Mouse (Mus musculus) urinary bladder, postnatal 36 days (tissue): ENCODE measurements at regions not wholly inside any gene's neighbourhood (a gene's known extent, or its start where the extent isn't known, plus 50 kb on each side); places are given as distances from the start of the nearest gene placed in this dataset.
"Not testable (repeated sequence)": the region's sequence is repeated elsewhere in the genome, so short reads cannot be mapped to it uniquely, and the experiment has no call there.

Experiments
- DNase-seq, 2 experiments: peaks; one replicate each; pipeline ENCODE4 v3.0.0; 2022; ENCODE audit warnings: low spot score in 2 of 2, mixed read lengths in 1 of 2

DNA sequence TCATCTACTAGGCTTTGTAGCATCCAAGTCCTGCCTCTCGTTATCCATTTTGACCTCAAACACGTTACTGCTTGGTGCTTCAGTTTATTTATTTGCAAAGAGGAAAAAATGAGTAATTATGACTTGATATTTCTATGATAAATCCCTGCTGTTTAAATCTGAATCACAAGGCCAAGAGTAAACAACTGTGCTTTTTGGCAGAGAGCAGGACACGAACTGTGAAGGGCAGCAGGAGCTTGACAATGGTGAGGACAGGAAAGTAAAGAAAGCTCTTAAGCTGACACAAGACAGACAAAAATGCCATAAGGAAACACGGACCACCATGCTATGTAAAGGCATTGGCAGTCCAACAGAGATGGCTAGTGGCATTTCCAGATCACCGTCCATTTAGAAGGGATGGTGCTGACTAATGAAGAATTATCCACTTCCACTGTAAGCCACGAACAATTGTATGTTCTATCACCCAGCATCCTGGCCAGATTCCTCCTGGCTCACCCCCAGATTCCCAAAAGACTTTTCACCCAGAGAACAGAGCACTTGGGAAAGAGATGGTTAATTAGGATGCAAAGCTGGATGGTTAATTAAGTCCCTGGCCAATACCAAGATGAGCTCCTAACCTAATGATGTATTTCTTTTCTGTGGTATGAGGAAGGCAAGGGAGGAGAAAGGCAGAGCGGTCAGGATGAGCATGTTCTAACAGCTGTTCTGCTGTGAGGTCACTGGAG is 476.1 kb upstream of the Cdh5 start:
- DNase-seq: no peak

DNA sequence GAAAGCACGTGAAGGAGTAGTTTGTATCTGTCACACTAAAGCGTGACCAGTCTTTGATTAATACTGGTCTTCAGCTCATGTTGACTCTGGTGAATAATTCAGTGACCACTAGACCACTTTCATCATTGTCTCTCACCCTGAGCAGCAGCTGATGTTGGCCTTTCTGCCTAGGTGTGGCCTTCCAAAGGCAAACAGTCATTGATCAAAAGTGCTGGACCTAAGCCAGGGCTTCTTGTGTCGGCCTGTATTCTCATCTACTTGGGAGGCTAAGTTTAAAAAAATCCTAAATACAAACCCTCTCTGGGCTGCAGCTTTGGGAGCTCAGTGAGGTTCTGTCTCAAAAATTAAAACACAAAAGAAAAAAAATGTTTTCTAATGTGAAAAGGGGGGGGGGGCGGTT is 475.0 kb upstream of the Cdh5 start:
- no peak for DNase-seq

DNA sequence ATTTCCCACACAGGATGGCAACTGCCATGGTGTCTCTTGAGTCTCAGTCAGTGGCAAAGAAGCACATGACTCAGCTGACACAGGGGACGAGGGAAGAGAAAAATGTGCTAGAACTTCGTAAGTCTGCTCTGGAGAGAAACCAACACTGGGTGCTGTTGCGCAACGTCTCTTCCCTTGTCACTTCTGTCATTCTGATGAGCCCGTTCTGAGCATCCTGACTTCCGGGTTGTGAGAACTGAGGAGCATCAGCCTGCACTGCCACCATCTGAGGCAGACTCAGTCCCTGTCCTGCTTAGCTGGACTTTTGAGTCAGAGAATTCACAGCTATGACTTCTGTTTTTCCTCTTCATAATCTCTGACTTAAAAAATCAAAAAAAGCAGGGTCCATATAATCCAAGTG is 468.9 kb upstream of the Cdh5 start:
- no peak for DNase-seq

DNA sequence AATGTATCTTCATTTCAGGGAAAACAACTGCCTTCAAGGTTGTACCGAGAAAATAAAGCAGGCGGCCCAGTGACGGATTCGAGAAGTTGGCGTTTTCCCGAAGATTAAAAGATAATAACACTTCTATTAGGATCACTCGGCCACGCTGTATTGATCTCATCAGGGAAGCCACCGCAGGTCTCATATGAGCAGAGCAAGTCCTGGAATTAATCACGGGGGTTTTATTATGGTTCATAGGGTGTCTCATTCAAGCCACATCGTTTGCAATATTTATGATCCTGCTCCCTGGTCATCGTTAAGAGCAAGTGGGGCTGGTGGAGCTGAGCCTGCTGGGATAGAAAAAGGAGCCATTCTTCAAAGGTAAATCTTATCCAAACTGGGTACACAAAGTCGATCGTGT is 466.5 kb upstream of the Cdh5 start:
- no peak for DNase-seq

DNA sequence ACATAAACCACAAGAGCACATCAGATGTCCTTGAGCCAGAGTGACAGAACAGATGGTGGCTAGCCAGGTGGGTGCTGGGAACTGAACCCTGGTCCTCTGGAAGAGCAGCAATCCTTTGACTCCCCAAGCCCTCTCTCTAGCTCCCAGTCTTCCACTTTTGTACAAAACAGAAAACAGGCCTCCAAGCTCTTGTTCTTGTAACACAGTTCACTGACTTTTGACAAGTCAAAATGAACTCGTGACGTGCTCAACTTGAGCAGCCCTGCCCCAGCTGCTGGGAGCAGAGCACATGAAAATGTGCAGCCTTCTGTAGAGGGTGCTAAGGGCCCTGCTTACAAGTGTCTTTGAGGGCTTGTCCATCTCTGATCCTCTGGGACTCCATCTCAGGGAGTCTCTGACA is 457.8 kb upstream of the Cdh5 start:
- no peak for DNase-seq

DNA sequence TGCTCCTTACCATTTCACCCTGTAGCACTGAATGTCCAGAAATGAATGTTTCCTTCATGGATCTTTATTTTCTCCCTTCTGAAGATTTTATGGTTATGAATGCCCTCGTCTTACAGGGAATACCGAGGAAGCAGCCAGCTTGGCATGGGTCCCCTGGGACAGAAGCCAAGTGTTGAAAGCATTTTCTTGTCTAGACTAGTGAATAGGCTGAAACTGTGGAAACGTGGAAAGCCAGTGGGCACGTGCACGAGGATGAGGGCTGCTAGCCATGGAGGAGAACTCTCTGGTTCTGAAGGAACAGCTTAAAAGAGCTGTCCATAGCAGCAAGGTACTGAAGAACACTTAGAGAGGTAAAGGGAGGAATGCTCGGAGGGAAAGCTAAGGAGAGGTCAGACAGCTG is 457.3 kb upstream of the Cdh5 start:
- peak in 1 of 2 experiments; percentile 68 for DNase-seq

DNA sequence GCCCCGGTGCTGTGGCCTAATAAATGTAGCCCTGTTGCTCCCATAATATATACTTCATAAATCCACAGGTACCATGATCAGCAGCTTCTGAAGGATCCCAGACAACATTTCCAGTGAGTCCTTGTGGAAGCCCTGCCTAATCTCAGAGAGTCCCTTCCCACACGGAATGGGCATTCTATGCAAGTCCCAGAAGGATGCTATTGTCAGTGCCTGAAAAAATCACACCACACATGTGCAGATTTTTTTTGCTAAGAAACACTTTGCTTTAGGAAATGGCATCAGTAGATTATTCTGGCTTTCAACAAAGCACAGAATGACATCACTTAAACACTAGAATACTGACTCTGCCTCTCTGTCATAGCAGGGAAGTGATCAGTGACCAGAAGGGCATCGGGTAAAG is 456.6 kb upstream of the Cdh5 start:
- no peak for DNase-seq

DNA sequence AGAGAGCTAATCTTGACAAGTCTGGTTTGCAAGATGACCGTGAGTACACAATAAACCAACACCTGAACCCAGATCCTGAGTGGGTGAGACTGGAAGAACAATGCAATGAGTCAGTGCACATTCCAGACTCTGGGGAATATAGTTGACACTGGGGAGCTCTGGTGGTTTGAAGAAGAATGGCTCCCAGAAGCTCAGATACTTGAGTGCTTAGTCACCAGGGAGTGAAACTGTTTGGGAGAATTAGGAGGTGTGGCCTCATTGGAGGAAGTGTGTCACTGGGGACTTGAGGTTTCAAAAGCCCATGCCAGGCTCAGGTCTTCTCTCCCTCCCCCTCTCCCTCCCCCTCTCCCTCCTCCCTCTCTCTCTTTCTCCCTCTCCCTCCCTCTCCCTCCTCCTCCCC is 436.6 kb upstream of the Cdh5 start:
- no peak for DNase-seq

DNA sequence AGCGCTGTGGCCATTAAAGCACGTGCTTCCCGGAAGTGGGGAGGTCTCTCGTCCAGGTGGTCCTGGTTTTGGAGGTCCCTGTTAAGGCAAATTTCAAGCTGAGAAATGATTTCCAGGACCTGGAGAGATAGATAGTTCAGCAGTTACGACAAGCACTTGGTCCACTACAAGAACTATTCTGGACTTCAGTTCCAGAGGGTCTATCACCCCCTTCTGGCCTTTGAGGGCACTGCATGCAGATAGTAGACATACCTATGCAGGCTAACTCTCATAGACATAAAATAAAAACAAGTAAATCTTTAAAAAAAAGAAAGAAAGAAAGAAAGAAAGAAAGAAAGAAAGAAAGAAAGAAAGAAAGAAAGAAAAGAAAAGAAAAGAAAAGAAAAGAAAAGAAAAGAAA is 415.2 kb upstream of the Cdh5 start:
- not testable (repeated sequence) for DNase-seq

DNA sequence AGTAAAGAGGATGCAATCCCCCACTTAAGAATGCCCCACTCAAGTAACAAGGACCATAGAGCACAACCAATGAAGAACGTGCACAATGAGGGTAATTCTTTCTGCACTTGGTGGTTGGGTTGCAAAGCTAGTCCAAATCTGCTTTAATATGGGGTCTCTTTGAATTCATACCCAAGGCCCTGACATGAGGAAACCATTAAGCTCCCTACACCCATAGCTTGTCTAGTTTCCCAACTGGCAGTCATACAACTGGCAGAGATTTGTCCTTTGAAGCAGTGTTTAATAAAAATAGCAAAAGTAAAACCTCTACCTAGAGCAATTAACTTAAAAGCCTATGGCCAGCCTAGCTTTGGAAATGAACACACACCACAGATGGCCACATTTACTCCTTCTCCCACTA is 411.0 kb upstream of the Cdh5 start:
- DNase-seq: no peak

DNA sequence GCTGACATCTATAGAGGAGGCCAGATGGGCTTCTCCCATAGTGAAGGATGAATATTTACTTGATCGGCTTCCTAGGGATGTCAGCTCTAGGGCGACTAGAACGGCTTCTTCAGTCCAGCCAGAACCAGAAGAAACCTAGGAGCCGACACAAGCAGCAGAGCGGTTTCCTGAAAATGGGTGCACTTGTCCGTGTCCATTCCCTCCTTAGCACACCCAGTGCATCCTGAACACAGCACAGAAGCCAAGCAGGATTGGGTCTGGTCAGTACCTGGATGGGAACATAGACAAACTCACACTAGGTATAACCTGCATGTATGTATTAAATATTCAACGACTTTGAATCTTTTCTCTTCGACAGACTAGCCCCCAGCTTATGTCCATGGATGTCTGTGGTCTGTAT is 407.9 kb upstream of the Cdh5 start:
- no peak for DNase-seq

DNA sequence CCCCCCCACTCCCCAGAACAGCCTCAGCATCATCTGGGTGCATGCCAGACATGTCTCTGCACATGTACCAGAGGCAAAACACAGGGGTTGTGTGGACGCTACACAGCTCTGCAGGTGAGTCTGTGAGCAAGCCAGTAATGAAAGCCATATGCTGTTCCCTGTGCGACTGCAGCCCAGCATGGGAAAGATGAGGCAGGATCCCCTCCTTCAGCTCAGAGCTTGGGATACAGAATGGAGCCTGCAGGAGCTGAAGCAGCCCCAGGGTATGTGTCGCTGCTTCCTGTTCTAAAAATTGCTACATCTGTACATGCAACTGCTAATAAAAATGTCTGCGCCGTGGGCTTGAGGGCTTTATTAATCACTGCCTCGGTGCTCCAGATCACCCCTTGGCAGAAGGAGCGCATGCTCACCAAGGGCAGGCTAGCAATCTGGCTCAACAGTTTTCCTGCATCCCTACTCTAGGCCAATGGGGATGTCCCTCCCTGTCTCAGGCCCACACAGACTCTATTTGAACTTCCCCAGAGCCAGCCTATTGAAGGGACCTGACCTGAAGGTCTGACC is 407.0 kb upstream of the Cdh5 start:
- no peak for DNase-seq

DNA sequence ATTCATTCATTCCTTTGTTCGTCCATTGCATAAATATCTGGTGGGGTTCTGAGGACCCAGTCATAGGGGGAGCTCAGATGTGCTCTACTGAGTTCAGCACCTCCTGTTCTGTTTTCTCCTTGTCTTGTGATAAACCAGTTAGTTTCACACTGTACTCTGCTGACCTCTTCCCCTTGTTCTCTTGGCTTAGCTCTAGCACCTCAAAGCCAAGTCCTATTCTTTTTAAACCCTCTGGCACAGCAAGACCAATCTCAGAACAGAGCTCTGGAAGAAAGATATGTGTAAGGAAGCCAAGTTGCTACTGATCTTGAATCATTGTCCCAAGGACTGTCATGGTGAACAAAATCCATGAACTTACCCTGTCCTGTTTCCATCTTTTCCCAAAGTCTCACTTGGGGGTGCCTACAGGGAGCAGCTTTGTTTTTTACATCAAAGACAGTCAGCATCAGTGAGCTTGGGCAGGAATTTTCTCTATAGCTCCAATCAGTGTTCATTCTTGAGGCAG is 402.4 kb upstream of the Cdh5 start:
- DNase-seq: no peak

DNA sequence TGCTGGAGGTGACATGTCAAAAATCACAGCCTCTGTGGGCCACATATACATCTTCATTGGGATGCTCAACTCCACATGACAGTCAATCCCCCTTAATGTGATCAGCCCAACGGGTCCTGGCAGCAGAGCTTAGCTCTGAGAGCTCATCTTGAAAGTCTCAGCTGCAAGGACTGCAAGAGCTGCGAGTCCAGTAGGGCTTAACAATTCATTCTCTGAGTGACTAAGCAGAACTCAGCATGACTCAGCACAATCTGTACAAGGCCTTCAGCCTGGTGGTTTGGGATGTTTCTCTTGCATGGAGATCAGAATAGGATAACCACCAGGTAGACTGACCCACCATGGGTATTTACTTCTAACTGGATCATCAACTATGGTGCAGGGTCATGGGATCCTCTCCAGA is 399.2 kb upstream of the Cdh5 start:
- no peak for DNase-seq

DNA sequence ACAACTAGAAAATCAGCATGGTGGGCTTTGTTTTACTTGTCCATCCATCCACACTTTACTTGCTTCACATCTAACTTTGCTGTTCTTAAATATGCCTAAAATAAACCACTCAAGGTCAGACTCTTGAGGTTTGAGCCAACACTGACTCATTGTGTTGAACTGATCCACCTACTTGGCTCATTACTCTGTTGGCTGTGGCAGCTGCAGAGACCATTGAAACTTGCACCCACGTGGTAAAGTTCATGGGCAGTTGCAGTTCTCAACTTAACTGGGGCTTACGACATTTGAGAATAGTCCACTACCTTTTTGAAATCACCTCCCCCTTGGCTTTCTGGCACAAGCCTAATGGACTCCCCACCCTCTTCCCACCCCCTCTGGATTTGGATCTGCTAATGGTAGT is 395.3 kb upstream of the Cdh5 start:
- DNase-seq: no peak

DNA sequence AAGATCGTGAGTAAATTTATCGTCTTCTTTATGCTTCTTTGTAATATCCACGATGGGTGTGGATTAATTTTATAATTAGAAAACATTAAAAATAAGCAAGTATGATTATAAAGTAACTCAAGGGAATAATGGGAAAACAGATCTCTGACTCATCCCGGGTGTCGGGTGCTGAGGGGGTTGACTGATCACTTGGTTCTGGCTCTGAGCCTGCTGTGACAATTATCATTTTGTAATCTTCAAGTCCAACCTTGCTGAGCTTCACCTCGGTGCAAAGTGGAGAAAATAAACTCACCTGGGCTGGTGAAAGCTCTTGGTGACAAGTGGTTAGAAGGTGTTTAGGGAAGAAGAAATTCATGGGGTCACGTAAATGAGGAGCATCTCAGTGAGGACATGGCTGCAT is 390.6 kb upstream of the Cdh5 start:
- not testable (repeated sequence) for DNase-seq

DNA sequence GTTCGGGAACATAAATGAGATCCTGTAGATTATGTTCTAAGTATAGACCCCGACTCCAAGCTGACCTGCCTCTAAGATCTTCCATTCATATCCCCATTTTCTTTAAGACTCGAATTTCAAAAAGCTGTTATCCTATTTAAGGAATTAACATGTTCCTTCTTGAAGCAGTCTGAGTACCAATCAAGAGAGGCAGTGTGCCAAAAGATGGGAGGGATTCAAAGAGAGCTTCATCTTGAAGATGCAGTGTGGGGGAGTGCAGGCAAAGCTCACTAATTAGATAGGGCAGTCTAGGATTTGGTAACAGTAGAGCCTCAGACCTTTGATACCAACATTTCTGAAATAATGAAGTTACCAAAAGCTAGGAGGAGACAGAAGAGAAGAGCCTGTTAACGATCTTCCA is 383.7 kb upstream of the Cdh5 start:
- no peak for DNase-seq

DNA sequence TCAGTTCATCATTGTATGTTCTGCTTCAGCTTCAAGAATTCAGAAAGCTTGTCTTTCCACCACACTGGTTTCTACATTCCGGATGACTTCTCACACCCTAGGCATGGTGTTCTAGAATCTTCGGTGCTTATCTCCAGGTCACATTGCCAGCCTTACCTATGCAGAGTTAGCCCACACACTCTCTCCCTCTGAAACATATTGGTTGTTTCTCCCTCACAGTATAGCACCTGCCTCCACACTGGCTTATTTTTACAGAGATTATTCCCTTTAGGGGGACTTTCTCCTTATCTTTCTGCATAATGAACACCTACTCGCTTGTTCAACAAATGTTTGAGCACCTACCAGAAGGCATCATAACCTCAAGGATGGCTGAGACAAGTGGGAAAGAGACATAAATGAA is 368.0 kb upstream of the Cdh5 start:
- no peak for DNase-seq

DNA sequence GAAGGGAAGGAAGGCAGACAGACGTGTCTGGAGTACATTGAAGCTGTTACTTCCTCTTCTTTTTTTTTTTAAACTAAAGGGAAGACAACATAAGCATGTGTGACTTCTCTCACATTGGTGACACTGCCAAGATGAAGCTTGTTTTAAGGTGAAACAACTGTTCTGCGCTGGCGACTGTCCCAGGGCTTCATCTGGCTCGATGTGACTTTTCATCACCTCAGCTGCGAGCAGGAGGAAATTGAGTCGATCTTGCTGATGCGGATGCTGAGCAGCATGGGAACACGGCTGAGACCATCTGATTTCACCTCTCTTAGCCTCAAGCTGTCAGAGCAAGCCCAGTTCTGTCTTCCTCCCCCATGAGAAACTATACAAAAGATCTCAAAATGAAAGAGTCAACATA is 363.1 kb upstream of the Cdh5 start:
- DNase-seq: peak; percentile 32 to 54

DNA sequence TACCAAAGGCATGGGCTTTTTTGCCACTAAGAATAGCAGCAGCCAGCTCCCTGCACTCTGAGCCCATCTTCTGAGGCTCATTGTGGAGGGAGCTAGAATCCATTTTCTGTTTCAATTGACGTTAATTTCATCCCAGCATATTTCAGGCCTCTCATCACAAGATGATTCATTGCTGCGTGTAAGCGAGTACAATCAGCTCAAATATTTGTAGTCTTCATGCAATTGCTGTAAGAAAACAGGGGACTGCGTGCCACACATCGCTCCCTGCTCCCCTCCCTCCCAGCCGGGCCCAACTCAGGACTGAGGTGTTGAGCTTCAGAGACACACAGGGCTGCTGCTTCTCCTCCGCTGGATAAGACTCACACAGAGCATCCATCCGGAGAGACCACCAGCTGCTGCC is 360.0 kb upstream of the Cdh5 start:
- DNase-seq: no peak

DNA sequence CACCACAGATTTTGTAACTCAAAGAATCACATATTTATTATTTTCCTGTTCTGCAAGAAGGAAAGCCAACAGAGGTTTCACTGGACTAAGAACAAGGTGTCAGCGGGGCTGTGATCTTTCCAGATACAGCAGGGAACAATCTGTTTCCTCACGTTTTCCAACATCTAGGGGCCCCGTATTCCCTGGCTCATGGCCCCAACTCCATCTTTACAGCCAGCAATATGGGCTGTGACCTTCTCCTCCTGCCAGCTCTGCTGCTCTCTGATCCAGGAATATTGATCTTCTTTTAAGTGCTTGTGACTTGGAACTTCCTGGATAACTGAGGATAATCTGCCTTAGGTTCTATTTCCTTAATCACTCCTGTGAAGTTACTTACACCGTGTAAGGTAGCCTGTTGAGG is 352.7 kb upstream of the Cdh5 start:
- DNase-seq: no peak

DNA sequence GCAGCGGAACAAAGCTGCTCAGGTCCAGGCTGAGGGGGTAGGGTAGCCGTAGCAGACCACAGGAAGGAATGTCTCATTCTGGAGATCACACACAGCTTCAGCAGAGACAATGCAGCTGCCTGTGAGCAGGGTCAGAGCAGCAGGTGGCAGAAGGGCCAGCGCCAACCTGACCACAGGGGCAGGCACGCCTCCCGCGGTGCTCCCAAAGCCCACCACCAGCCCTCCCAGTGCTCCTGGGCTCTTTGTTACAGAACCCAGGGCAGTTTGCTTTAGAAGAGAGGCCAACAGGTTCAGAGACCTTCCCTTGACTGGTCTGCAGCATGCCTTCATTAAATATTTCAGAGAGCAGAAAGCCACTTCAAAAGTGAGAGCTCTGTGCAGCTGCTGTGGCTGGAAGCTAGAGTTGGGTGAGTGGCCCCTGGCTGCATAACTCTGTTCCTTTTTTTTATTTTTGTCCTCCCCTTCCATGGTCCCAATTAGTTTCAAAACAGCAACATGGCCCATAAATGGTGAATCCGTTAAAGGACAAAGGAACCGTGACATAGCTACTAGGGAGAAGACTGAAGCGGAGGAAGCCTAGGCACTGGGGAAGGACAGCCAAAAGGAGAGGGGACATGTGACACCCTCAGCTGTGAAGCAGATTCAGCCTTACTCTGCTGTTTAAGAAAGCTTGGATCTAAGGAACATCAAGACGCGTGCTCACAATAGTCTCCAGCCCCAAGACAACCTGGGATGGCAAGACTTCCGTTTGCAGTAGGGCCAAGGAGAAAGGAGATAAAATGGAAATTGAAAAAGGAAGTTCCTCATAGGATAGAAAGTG is 350.9 kb upstream of the Cdh5 start:
- DNase-seq: no peak

DNA sequence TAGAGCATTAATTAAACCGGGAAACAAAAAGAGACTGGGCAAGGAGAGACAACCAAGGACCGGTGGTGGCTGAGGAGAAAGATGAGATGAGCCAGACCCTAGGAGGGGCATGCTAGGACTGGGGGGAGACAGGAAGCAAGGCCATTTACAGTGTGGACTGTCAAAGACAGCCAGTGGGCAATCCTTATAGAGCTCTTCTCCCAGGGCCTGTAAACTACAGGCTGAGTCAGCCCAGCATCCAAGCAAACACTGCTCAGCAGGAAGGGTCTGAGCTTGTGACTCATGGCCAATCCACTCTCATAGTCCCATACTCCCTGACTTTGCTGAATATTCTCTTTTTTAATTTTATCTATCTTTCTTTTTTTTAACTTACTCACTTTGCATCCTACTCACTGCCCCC is 350.3 kb upstream of the Cdh5 start:
- no peak for DNase-seq
